Mouse (Mus musculus): ENCODE results near the gene Ndufv2.

- TF ChIP-seq CTCF (IDR thresholded peaks at IDR 0.05; ENCODE audit: low read depth, low read length) = peak; percentile 17; the same call in 1 of the 2 replicates
- no peak for TF ChIP-seq POLR2A (IDR thresholded peaks at IDR 0.05; ENCODE audit: borderline replicate concordance, low read depth, low read length)
These were observed 29.9 kb upstream of the Ndufv2 start for GRCm38 (mm10) chr17:66131212-66131611.
